Mouse (Mus musculus) midbrain, postnatal 0 days (tissue): Measurements from ENCODE around the gene Bag3. TPM values are rescaled to one million over a fixed set of nuclear protein-coding genes. Genes with fewer than 3 reads are reported as not detected.
"Not testable (repeated sequence)": the region's sequence is repeated elsewhere in the genome, so short reads cannot be mapped to it uniquely, and the experiment has no call there.

ENCODE experiments used
- ATAC-seq: fragments of 200-750 bp; cut with Nextera tagmentation; 2 replicates; pipeline ENCODE4 v1.8.0; 2017; ENCODE audit warnings: moderate number of reproducible peaks, mild to moderate bottlenecking, moderate TSS enrichment, moderate library complexity; ENCODE audit not compliant: low FRiP score
- DNase-seq: peaks from one replicate; pipeline ENCODE4 v3.0.0-alpha.2; 2015; ENCODE audit warnings: low spot score
- H3K27ac ChIP-seq: fragments of 300-500 bp; sonication (generic); 2 replicates; pipeline ENCODE4 v1.5.1; 2014; ENCODE audit warnings: low read depth, mild to moderate bottlenecking, low read length, mixed read lengths
- H3K27me3 ChIP-seq: fragments of 300-500 bp; sonication (generic); 2 replicates; pipeline ENCODE4 v1.6.1; 2014; ENCODE audit warnings: low read length, control low read depth, mixed read lengths; ENCODE audit not compliant: insufficient read depth
- H3K36me3 ChIP-seq: fragments of 300-500 bp; sonication (generic); 2 replicates; pipeline ENCODE4 v1.6.1; 2014; ENCODE audit warnings: low read length, control low read depth, mixed read lengths; ENCODE audit not compliant: insufficient read depth
- H3K4me1 ChIP-seq: fragments of 300-500 bp; sonication (generic); 2 replicates; pipeline ENCODE4 v1.6.1; 2014; ENCODE audit warnings: mild to moderate bottlenecking, control low read depth, antibody characterized with exemption, low read length, mixed read lengths; ENCODE audit not compliant: insufficient read depth
- H3K4me2 ChIP-seq: fragments of 300-500 bp; sonication (generic); 2 replicates; pipeline ENCODE4 v1.6.1; 2014; ENCODE audit warnings: low read depth, mild to moderate bottlenecking, low read length, mixed read lengths; ENCODE audit not compliant: poor library complexity, severe bottlenecking
- H3K4me3 ChIP-seq: fragments of 300-500 bp; sonication (generic); 2 replicates; pipeline ENCODE4 v1.5.1; 2014; ENCODE audit warnings: low read depth, mild to moderate bottlenecking, low read length, moderate library complexity
- H3K9ac ChIP-seq: fragments of 300-500 bp; sonication (generic); replicated peaks from 2 replicates; pipeline ENCODE4 v1.6.1; 2014; ENCODE audit warnings: mild to moderate bottlenecking, low read length, moderate library complexity, mixed read lengths; ENCODE audit not compliant: poor library complexity, severe bottlenecking
- H3K9me3 ChIP-seq: fragments of 300-500 bp; sonication (generic); 2 replicates; pipeline ENCODE4 v1.6.1; 2016; ENCODE audit warnings: low read length, control low read depth
- CTCF ChIP-seq: IDR thresholded peaks from 2 replicates; pipeline ENCODE4 v1.5.1; 2016; ENCODE audit warnings: antibody characterized with exemption, mild to moderate bottlenecking
- WGBS: fragments of 180-500 bp; shearing (Covaris S2); extraction: QIAGEN DNeasy Blood & Tissue Kit; methylation state at CpG from one replicate; pipeline ENCODE4 v1.1.7; 2014; 5-methylcytosine and 5-hydroxymethylcytosine counted together
- polyA plus RNA-seq: library from polyadenylated mRNA; unstranded; fragments of >200 nt; fragmentation: Nextera tagmentation; extraction: Ambion mirVana; gene quantifications from 2 replicates; pipeline ENCODE4 v1.2.1, GENCODE M21; 2015
- total RNA-seq: library from RNA; depleted of rRNA; stranded (reverse); fragments of >200 nt; gene quantifications from 2 replicates; pipeline ENCODE4 v1.2.3, GENCODE M21; 2014

Gene Bag3
- total and polyA plus RNA-seq, 2 experiments from 2014 or later, result 3.7 to 4.9 TPM

DNA sequence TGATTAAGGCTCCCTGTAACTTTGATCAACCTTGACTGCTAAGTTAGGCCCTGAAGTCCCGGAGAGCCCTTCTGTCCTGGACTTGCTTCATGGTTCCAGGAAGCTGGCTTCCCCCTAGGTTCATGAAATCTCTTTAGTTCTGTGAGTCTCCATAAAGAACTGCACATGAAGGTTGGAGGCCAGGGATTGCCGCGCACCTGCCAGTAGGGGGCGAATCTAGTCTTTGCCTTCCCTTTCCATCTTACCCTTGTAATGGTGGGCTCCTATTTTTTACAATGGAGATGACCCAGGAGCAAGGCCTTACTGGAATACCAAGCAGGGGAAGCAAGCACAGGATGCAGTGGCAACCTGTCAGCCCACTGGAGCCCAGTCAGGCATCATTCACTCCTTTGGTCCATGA, 40.0 kb downstream of the Bag3 start:
- peak; percentile 56 for TF ChIP-seq CTCF
- ATAC-seq (no peak), DNase-seq (no peak)
- no peak overlapping the region for H3K4me2 ChIP-seq
- H3K4me3 ChIP-seq, result no peak overlapping the region
- H3K27ac ChIP-seq, result no peak overlapping the region
- H3K36me3 ChIP-seq, result no peaks in the 10 kb centered on the region
- H3K9ac ChIP-seq, result no peak overlapping the region
- 49% methylated on average over 4 of the region's 4 CpGs for WGBS
- no peaks in the 10 kb centered on the region for H3K4me1 ChIP-seq
- no peaks in the 10 kb centered on the region for H3K27me3 ChIP-seq
- H3K9me3 ChIP-seq, result no peaks in the 10 kb centered on the region

DNA sequence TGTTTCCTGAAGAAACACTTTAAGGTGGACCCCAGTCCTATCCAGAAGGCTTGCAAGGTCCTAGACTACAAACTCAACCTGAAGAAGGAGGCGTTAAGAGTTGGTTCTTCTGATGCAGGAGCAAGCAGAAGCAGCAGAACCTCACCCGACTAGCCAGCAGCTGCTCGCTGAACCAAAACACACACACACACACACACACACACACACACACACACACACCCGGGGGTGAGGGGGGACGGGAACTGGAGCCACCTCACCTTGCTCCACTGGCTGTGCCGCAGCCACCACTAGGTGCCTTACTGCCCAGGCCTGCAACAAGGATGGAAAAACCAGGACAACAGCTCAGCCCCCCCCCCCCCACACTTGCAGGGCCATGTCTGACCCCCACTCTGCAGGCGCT, 42.9 kb downstream of the Bag3 start:
- Histone ChIP-seq H3K9ac (no peak overlapping the region), H3K36me3 (no peaks in the 10 kb centered on the region), H3K4me2 (no peak overlapping the region), H3K27me3 (no peaks in the 10 kb centered on the region), H3K9me3 (no peaks in the 10 kb centered on the region), H3K4me3 (no peak overlapping the region), H3K27ac (no peak overlapping the region), H3K4me1 (no peaks in the 10 kb centered on the region)
- WGBS, result 81% methylated on average over 7 of the region's 7 CpGs
- ATAC-seq, result no peak
- TF ChIP-seq CTCF, result no peak
- no peak for DNase-seq

DNA sequence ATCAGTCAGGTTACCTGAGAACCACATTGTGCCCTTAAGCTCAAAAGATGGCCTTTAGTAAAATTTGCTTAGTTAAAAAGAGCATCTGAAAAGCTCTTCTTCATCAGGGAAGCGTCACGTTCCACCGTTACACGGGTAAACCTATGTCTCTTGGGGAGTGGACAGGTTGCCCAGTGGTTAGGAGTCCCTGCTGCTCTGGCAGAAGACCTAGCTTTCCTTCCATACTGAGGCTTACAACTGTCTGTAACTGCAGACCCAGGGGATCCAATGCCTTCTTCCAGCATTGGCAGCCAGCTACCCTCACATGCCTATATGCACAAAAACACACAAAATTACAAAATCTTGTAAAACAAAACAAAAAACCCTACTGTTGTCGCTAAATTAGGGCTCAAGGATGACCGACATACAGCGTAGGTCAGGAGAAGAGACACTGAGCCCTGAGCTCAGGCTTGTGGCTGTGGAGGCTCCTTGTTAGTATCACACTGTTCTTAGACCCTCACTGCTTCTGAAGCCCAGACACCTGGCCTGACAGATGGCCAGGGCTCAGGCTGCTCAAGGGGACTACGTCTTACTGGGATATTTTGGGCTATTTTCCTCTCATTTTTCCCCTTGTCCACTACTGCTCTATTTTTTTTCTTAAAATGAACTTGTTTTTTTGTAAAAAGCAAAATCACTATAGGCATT, 44.3 kb downstream of the Bag3 start:
- H3K4me3 ChIP-seq, result no peak overlapping the region
- no peaks in the 10 kb centered on the region for H3K27me3 ChIP-seq
- H3K9me3 ChIP-seq, result no peaks in the 10 kb centered on the region
- H3K36me3 ChIP-seq, result no peaks in the 10 kb centered on the region
- H3K9ac ChIP-seq, result no peak overlapping the region
- ATAC-seq (no peak), DNase-seq (peak; percentile 45)
- H3K4me1 ChIP-seq, result no peaks in the 10 kb centered on the region
- no peak overlapping the region for H3K4me2 ChIP-seq
- TF ChIP-seq CTCF, result no peak
- no peak overlapping the region for H3K27ac ChIP-seq
- WGBS, result 90% methylated on average over 8 of the region's 8 CpGs

DNA sequence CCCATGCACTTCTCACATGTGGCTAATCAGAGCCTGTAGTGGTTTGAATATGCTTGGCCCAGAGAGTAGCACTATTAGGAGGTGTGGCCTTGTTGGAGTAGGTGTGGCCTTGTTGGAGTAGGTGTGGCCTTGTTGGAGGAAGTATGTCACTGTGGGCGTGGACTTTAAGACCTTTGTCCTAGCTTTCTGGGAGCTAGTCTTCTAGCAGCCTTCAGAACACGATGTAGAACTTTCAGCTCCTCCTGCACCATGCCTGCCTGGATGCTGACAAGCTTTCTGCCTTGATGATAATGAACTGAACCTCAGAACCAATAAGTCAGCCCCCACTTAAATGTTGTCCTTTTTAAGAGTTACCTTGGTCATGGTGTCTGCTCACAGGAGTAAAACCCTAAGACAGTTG, 46.0 kb downstream of the Bag3 start:
- not testable (repeated sequence) for ATAC-seq, H3K9me3 ChIP-seq, H3K4me1 ChIP-seq, H3K4me3 ChIP-seq, H3K36me3 ChIP-seq, H3K4me2 ChIP-seq, H3K27me3 ChIP-seq, H3K9ac ChIP-seq, DNase-seq, H3K27ac ChIP-seq
- 94% methylated on average over 2 of the region's 2 CpGs for WGBS

DNA sequence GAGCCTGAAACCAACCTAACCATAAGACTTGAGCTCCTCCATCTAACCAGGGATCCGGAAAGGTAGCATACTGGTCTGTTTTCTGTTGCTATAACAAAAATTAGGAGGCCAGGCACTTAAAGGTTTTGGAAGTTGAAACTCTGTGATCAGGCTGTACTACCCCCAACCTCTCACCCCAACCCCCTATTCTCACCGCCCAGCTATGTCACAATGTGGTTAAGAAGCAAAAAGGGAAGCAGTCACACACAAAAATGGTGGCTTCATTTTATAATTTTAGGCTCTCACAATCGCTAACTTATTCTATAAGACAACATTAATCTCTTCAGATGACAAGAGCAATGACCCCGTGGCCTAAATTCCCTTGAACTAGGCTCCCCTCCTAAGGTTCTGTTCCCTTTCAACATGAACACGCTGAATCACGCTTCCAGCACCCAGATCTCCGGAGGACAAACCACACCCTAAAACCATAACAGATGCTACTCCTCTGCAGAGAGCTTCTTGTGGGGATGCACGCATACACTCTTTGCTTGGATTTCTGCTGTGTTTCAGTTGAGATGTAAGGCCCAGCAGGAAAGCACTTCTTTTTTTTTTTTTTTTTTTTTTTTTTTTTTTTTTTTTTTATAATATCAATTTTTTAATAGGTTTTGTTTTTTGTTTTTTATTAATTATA, 46.7 kb downstream of the Bag3 start:
- Histone ChIP-seq H3K27ac (no peak overlapping the region), H3K4me2 (no peak overlapping the region), H3K9me3 (no peaks in the 10 kb centered on the region), H3K9ac (no peak overlapping the region), H3K36me3 (no peaks in the 10 kb centered on the region), H3K4me3 (no peak overlapping the region), H3K4me1 (no peaks in the 10 kb centered on the region), H3K27me3 (no peaks in the 10 kb centered on the region)
- TF ChIP-seq CTCF, result no peak
- ATAC-seq (no peak), DNase-seq (no peak)
- 95% methylated on average over 8 of the region's 8 CpGs for WGBS

DNA sequence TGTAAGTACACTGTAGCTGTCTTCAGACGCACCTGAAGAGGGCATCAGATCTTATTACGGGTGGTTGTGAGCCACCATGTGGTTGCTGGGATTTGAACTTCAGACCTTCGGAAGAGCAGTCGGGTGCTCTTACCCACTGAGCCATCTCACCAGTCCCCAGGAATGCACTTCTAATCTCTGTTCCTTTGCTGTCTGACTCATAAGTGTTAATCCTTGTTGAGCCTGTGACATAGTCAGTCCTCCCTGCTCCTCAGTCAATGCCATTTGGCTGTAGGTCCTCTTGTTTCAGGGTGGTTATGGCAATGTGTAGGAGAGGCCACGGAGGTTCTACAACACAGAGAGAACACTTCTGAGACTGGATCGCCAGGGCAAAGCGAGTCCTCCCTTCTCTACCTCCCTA, 47.2 kb downstream of the Bag3 start:
- H3K9me3 ChIP-seq, DNase-seq, H3K27me3 ChIP-seq, H3K4me3 ChIP-seq, H3K9ac ChIP-seq, H3K36me3 ChIP-seq, H3K4me2 ChIP-seq, ATAC-seq, H3K27ac ChIP-seq, H3K4me1 ChIP-seq: not testable (repeated sequence)
- WGBS, result 96% methylated on average over 7 of the region's 7 CpGs
